Mouse (Mus musculus) liver, embryonic 12.5 days (tissue): Measurements from ENCODE around the gene Fgf13. TPM values are rescaled to one million over a fixed set of nuclear protein-coding genes. Genes with fewer than 3 reads are reported as not detected.

Source experiments
- ATAC-seq: fragments of 200-750 bp; cut with Nextera tagmentation; 2 replicates; pipeline ENCODE4 v1.8.0; 2017; ENCODE audit warnings: moderate number of reproducible peaks, mild to moderate bottlenecking, moderate library complexity
- H3K27ac ChIP-seq: fragments of 300-500 bp; sonication (generic); 2 replicates; pipeline ENCODE4 v1.5.1; 2016; ENCODE audit warnings: mild to moderate bottlenecking
- H3K27me3 ChIP-seq: fragments of 300-500 bp; sonication (generic); replicated peaks from 2 replicates; pipeline ENCODE4 v1.6.1; 2016; ENCODE audit warnings: mild to moderate bottlenecking, moderate library complexity
- H3K36me3 ChIP-seq: fragments of 300-500 bp; sonication (generic); 2 replicates; pipeline ENCODE4 v1.6.1; 2016; ENCODE audit warnings: mild to moderate bottlenecking, moderate library complexity
- H3K4me1 ChIP-seq: fragments of 300-500 bp; sonication (generic); 2 replicates; pipeline ENCODE4 v1.6.1; 2016
- H3K4me2 ChIP-seq: fragments of 300-500 bp; sonication (generic); 2 replicates; pipeline ENCODE4 v1.6.1; 2016; ENCODE audit warnings: mild to moderate bottlenecking, moderate library complexity
- H3K4me3 ChIP-seq: fragments of 300-500 bp; sonication (generic); 2 replicates; pipeline ENCODE4 v1.5.1; 2016; ENCODE audit warnings: mild to moderate bottlenecking, moderate library complexity
- H3K9ac ChIP-seq: fragments of 300-500 bp; sonication (generic); 2 replicates; pipeline ENCODE4 v1.6.1; 2016; ENCODE audit warnings: mild to moderate bottlenecking, moderate library complexity
- H3K9me3 ChIP-seq: fragments of 300-500 bp; sonication (generic); replicated peaks from 2 replicates; pipeline ENCODE4 v1.6.1; 2016; ENCODE audit warnings: mild to moderate bottlenecking, moderate library complexity
- WGBS: fragments of 180-500 bp; shearing (Covaris S2); methylation state at CpG from one replicate; pipeline ENCODE4 v1.1.7; 2016; ENCODE audit not compliant: insufficient replicate concordance; 5-methylcytosine and 5-hydroxymethylcytosine counted together
- microRNA counts: library from miRNA; unstranded; fragments of <30 nt; microRNA quantifications from one replicate; lab custom pipeline; 2017
- microRNA-seq: library from miRNA; unstranded; fragments of <30 nt; microRNA quantifications from one replicate; pipeline ENCODE4, GENCODE M21; 2017
- polyA plus RNA-seq: library from polyadenylated mRNA; unstranded; fragments of >200 nt; fragmentation: Nextera tagmentation; extraction: Ambion mirVana; gene quantifications from 2 replicates; pipeline ENCODE4 v1.2.1, GENCODE M21; 2016

The Fgf13 gene
- polyA plus RNA-seq, 1 experiment from 2014 or later = 4.7 TPM

DNA sequence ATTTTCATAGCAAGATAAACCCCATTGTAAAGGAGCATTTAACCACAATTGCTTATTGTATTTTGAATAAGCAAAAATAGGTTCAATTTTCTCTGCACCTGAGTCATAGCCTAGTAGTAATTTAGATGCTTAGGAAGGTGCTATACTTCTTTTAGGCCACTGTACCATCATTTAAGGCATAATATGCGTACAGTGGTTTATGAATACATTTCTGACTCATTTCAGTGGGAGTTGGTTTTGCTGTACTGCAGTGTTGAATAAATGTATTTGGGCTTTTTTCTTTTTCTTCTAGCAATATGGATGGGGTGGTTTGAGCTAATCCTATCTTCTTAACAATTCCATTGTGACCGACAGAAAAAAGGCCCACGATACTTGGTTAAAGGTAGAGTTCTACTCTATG, 481.9 kb downstream of the Fgf13 start:
- Histone ChIP-seq H3K27me3 (no peaks in the 10 kb centered on the region), H3K9ac (no peak overlapping the region), H3K4me3 (no peak overlapping the region), H3K4me1 (no peaks in the 10 kb centered on the region), H3K27ac (no peak overlapping the region), H3K36me3 (no peaks in the 10 kb centered on the region), H3K9me3 (no peaks in the 10 kb centered on the region), H3K4me2 (no peak overlapping the region)
- 85% methylated on average over 3 of the region's 3 CpGs for WGBS
- ATAC-seq = no peak

DNA sequence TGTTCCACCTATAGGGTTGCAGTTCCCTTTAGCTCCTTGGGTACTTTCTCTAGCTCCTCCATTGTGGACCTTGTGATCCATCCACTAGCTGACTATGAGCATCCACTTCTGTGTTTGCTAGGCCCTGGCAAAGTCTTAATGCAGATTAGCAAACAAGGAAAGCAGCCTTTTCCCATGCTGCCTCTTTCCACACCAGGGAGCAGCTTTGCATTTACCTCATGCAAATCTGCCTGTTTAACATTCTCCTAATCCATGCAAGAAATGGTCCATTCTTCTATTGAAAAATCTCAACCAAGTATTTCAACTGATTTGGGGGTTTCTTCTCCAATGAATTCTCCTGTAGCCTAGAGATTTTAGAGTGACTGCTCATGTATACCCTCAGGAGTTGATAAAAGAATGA, 487.4 kb downstream of the Fgf13 start:
- no peak for ATAC-seq
- H3K4me3 ChIP-seq = no peak overlapping the region
- no peaks in the 10 kb centered on the region for H3K4me1 ChIP-seq
- H3K36me3 ChIP-seq = no peaks in the 10 kb centered on the region
- H3K9me3 ChIP-seq = no peaks in the 10 kb centered on the region
- no peaks in the 10 kb centered on the region for H3K27me3 ChIP-seq
- no peak overlapping the region for H3K4me2 ChIP-seq
- no peak overlapping the region for H3K27ac ChIP-seq
- no peak overlapping the region for H3K9ac ChIP-seq

DNA sequence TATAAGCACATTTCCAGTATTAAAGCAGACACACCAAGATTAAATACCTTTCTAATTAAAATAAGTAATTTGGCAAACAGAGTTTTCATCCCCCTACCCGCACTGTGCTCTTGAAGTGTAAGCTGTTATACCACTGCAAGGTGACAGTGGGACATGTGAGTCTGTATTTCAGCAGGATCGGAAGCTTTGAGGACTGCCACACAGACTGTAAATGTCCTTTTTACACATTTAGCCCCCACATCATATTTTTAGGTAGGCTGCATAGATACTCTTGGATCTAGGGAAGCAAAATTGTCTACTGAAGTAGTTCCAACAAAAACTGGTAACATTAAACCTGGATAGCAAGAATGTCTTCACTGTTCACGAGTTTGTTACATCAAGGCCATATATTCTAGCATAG, 495.8 kb downstream of the Fgf13 start:
- Histone ChIP-seq H3K4me2 (no peak overlapping the region), H3K9ac (no peak overlapping the region), H3K27ac (no peak overlapping the region), H3K4me3 (no peak overlapping the region), H3K36me3 (no peaks in the 10 kb centered on the region), H3K27me3 (no peaks in the 10 kb centered on the region), H3K9me3 (no peaks in the 10 kb centered on the region), H3K4me1 (no peaks in the 10 kb centered on the region)
- WGBS = 59% methylated on average over 3 of the region's 3 CpGs
- ATAC-seq = no peak

DNA sequence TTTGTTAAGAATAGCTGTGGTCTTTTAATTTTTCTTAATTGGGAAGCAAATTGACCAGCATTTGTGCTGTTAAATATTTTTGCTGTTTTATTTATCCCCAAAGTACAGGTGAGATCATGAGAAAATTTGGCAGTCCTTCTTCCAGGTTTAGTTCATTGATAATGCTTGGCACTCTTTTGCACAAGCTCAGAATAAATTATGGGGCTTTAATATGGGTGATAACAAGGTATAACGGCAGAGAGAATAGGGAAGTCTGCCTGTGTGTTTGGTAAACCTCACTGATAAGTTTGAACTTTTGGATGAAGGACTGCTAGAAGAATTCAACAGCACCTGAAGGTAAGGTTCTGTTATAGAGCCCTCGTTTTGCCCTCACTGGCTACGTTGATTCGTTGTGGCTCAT, 504.7 kb downstream of the Fgf13 start:
- 59% methylated on average over 4 of the region's 4 CpGs for WGBS
- no peaks in the 10 kb centered on the region for H3K36me3 ChIP-seq
- H3K4me1 ChIP-seq = no peaks in the 10 kb centered on the region
- H3K9me3 ChIP-seq = no peaks in the 10 kb centered on the region
- no peak overlapping the region for H3K4me2 ChIP-seq
- ATAC-seq = no peak
- H3K9ac ChIP-seq = no peak overlapping the region
- no peaks in the 10 kb centered on the region for H3K27me3 ChIP-seq
- no peak overlapping the region for H3K4me3 ChIP-seq
- no peak overlapping the region for H3K27ac ChIP-seq

DNA sequence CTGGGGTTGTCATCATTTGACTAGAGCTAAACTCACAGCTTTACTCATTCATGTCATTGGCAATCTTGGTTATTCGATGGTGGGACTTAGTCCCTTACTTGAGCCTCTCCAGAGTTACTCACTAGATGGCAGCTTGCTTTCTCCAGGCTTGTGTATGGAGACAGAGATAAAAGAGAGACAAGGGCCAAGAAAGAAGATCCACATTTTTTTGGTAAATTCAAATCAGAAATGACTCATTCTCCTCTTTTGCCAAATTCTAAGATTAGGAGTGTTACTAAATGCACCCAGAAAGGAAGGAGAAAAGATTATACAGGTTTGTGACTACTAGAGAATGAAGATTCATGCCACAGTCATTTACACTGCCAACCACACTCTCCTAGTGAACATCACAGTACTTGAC, 532.9 kb downstream of the Fgf13 start:
- no peaks in the 10 kb centered on the region for H3K9me3 ChIP-seq
- no peak overlapping the region for H3K4me3 ChIP-seq
- no peaks in the 10 kb centered on the region for H3K27me3 ChIP-seq
- no peak overlapping the region for H3K9ac ChIP-seq
- no peak overlapping the region for H3K4me2 ChIP-seq
- H3K27ac ChIP-seq = no peak overlapping the region
- H3K36me3 ChIP-seq = no peaks in the 10 kb centered on the region
- WGBS = 64% methylated on average over 1 of the region's 1 CpGs
- no peaks in the 10 kb centered on the region for H3K4me1 ChIP-seq
- no peak for ATAC-seq

MicroRNA genes within 50 kb of the gene (microRNA counts, 519-probe panel; counts per million panel counts)
- microRNA mmu-miR-504 (lab: Ali Mortazavi, UCI) = 582 counts per million, percentile 70 among the panel's probes with 10 or more counts

Small RNAs within 50 kb of the gene (microRNA-seq; reads per million reads assigned to microRNA genes)
- gene Mir504 = 7.0 reads per million, percentile 15 among the genes with 10 or more reads in this experiment
